Mouse (Mus musculus) forebrain, postnatal 0 days (tissue): Measurements from ENCODE around the gene Etl4. TPM values are rescaled to one million over a fixed set of nuclear protein-coding genes. Genes with fewer than 3 reads are reported as not detected.
A peak's percentile ranks its signal among the peaks of the same experiment; 100 is the strongest.

Experiments
- ATAC-seq: fragments of 200-750 bp; cut with Nextera tagmentation; 2 replicates; pipeline ENCODE4 v1.8.0; 2017; ENCODE audit warnings: mild to moderate bottlenecking, moderate library complexity
- DNase-seq: peaks from one replicate; pipeline ENCODE4 v3.0.0-alpha.2; 2015
- H3K27ac ChIP-seq: fragments of 300-500 bp; sonication (generic); 2 replicates; pipeline ENCODE4 v1.5.1; 2014; ENCODE audit warnings: low read depth, mild to moderate bottlenecking, antibody characterized with exemption, low read length, moderate library complexity, mixed read lengths
- H3K27me3 ChIP-seq: fragments of 300-500 bp; sonication (generic); 2 replicates; pipeline ENCODE4 v1.6.1; 2014; ENCODE audit warnings: mild to moderate bottlenecking, low read length, mixed read lengths; ENCODE audit not compliant: insufficient read depth
- H3K36me3 ChIP-seq: fragments of 300-500 bp; sonication (generic); 2 replicates; pipeline ENCODE4 v1.6.1; 2014; ENCODE audit warnings: mild to moderate bottlenecking, moderate library complexity; ENCODE audit not compliant: insufficient read depth
- H3K4me1 ChIP-seq: fragments of 300-500 bp; sonication (generic); 2 replicates; pipeline ENCODE4 v1.6.1; 2014; ENCODE audit warnings: antibody characterized with exemption; ENCODE audit not compliant: insufficient read depth
- H3K4me2 ChIP-seq: fragments of 300-500 bp; sonication (generic); 2 replicates; pipeline ENCODE4 v1.6.1; 2014; ENCODE audit warnings: low read depth, mild to moderate bottlenecking, moderate library complexity
- H3K4me3 ChIP-seq: fragments of 300-500 bp; sonication (generic); 2 replicates; pipeline ENCODE4 v1.5.1; 2014; ENCODE audit warnings: low read depth, low read length, mixed read lengths
- H3K9ac ChIP-seq: fragments of 300-500 bp; sonication (generic); 2 replicates; pipeline ENCODE4 v1.6.1; 2014; ENCODE audit warnings: mild to moderate bottlenecking
- H3K9me3 ChIP-seq: fragments of 300-500 bp; sonication (generic); 2 replicates; pipeline ENCODE4 v1.6.1; 2016; ENCODE audit warnings: low read length
- CTCF ChIP-seq: sonication (generic); IDR thresholded peaks from 2 replicates; pipeline ENCODE4 v1.5.1; 2016; ENCODE audit warnings: antibody characterized with exemption, control low read depth, low read depth
- WGBS: fragments of 180-500 bp; shearing (Covaris S2); extraction: QIAGEN DNeasy Blood & Tissue Kit; methylation state at CpG from one replicate; pipeline ENCODE4 v1.1.7; 2014; 5-methylcytosine and 5-hydroxymethylcytosine counted together
- polyA plus RNA-seq: library from polyadenylated mRNA; unstranded; fragments of >200 nt; fragmentation: Nextera tagmentation; extraction: Ambion mirVana; gene quantifications from 2 replicates; pipeline ENCODE4 v1.2.1, GENCODE M21; 2015
- total RNA-seq: library from RNA; depleted of rRNA; stranded (reverse); fragments of >200 nt; gene quantifications from 2 replicates; pipeline ENCODE4 v1.2.3, GENCODE M21; 2014; rRNA removed

The Etl4 gene
- total RNA-seq (13.6 and 15.4 TPM in 2 replicates), polyA plus RNA-seq (4.5 and 7.2 TPM in 2 replicates)

DNA sequence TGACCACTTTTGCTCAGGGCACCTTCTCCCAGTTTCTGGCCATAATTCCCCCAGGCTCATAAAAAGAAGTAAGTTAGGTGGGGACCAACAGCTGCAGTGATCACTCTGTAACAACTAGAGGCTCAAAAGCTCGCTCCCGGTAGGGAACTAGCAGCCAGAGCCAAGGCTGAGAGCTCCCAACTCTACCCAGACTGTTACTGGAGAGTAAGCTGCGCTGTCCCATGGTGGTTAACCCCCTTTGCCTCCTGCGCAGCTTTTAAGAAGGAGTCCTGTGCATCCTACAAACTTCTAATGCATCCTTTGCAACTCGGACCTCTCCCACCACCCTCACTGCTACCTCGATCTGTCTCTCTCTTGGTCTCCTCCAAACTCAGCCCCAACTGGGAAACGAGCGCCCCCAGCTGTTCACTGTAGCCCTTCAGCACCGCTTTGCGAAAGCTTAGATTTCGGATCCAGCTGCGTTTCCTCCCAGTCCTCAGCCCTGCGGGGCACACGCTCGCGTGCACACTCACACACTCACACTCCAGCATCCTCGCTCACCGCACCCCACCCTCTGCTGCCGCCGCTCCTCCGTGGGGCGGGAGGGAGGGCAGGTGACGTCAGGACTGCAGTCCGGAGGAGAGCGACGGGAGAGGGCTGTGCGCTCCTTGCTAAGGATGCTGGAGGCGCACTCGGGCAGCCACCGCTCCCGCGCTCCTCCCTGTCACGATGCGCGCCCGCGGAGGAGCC lies at the start of gene Etl4:
TSS of gene Etl4 (plus strand) at position 610 of the 729 bp plus-strand sequence.
- Histone ChIP-seq H3K4me3 (peak within 1 kb of the TSS; percentile 57), H3K9ac (peak within 1 kb of the TSS; percentile 49), H3K36me3 (no peaks in the 10 kb centered on the region), H3K27ac (no peak within 1 kb of the TSS), H3K4me1 (0 out of 2 replicates have a peak, but pooled peaks cover 5% of the 10 kb centered on the region), H3K9me3 (no peaks in the 10 kb centered on the region), H3K27me3 (peaks cover 4% of the 10 kb centered on the region; the same call in 1 of the 2 replicates), H3K4me2 (peak within 1 kb of the TSS; percentile 96)
- ATAC-seq (peak; percentile 94), DNase-seq (peak; percentile 84)
- peak; percentile 76 for TF ChIP-seq CTCF
- 4% methylated on average over 37 of the region's 37 CpGs for WGBS

DNA sequence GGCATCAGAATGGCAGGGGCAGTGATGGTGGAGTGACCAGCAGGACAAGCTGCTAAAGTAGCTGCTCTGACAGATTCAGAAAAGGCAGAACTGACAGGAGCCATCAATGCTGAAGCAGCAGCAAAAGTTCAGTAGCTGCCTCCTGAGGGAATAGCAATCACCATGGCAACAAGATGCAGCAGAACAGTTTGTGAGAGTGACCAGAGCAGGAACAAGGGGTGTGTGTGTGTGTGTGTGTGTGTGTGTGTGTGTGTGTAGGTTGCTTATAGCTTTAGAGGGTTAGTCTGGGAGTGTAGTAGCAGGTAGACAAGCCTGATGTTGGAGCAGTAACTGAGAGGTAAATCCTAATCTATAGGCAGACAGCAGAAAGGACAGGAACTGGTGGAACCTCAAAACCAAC lies 40.4 kb upstream of the Etl4 start:
- TF ChIP-seq CTCF, result no peak
- H3K27ac ChIP-seq, result no peak overlapping the region
- no peak overlapping the region for H3K9ac ChIP-seq
- H3K9me3 ChIP-seq, result no peaks in the 10 kb centered on the region
- no peaks in the 10 kb centered on the region for H3K36me3 ChIP-seq
- no peaks in the 10 kb centered on the region for H3K27me3 ChIP-seq
- no peak overlapping the region for H3K4me3 ChIP-seq
- DNase-seq (no peak), ATAC-seq (no peak)
- no peaks in the 10 kb centered on the region for H3K4me1 ChIP-seq
- no peak overlapping the region for H3K4me2 ChIP-seq

DNA sequence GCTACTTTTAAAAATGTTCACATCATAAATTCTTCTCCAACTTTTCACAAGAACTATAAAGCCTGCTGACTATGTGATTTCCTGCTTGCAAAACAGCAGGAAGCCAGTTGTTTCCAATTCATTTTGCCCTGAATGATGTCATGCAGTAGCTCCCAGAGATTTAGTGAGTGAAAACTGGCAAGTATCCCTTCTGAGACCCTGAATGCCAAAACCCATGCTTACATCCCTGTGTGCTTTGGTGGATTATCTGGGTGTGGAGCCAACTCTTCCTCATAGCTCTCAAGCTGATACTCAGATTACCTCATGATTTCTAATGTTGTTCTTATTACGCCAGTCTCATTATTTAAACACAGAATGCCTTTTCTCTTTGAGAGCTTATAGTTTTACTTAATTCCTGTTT lies 37.7 kb upstream of the Etl4 start:
- Histone ChIP-seq H3K9ac (no peak overlapping the region), H3K27me3 (no peaks in the 10 kb centered on the region), H3K36me3 (no peaks in the 10 kb centered on the region), H3K27ac (no peak overlapping the region), H3K9me3 (no peaks in the 10 kb centered on the region), H3K4me3 (no peak overlapping the region), H3K4me1 (no peaks in the 10 kb centered on the region), H3K4me2 (no peak overlapping the region)
- TF ChIP-seq CTCF, result no peak
- WGBS, result 66% methylated on average over 1 of the region's 1 CpGs
- DNase-seq (no peak), ATAC-seq (no peak)

DNA sequence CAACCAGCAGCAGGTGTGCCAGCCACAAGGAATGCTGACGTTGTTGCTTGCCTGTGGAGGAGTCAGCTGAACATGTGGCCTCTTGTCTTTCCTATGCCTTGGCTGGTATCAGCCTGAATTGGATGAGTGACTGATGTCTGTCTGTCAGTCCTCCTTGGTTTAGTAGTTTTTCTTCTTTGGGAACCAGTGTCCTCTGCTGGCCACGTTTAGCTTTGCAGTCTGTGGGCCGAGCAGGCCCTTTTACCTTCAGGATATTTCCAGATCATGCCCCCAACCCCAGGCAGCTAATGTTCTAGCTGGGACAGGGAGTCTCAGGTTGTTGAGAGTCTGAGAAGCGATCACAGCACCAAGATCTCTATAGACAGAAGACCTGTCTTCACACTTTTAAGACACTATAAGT lies 18.7 kb upstream of the Etl4 start:
- WGBS, result 42% methylated on average over 4 of the region's 4 CpGs
- DNase-seq, result no peak
- no peak overlapping the region for H3K4me2 ChIP-seq

DNA sequence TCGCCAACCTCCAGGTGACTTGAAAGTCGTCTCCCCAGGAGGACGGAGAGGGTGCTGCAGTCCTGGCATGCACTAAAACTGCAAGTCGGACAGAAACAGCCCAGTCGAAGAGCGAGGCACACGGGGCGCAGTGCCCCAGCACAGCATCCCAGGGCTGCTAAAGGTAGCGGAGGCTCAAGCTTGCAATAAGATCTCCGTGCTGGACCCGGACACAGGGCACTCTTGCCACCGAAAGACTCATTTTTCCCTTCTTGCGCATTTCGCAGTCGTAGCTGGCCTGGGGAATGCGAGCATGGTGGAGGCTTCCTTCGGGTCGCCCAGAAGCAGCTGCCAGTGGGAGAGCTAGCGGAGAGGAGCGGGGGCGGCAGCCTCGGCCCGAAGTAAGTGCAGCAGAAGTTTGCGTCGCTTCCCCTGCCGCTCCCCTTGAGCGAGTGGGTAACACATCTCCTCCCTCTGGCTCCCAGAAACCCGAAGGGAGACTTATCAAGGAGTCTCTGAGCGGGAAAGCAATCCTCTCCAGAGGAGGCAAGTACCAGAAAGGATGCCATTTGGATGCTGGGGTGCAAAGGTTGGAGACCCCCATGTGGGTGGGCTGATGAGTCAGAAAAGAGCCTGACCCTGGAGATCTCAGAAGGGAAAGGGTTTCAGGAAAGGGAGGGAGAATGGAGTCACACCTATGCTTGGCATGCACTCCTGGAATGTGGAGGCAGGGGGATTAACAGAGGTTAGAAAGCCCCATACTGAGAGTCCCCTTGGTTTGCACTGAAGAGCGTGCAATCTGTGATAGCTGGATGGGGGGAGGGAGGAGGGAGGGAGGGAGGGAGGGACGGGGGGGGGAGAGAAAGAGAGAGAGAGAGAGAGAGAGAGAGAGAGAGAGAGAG lies 560 bp downstream of the Etl4 start:
- ATAC-seq, result peak; percentile 53
- 4% methylated on average over 30 of the region's 31 CpGs for WGBS
- no peak for DNase-seq

More for the DNA sequence above, 18.7 kb upstream of the Etl4 start:
- Histone ChIP-seq H3K36me3 (no peaks in the 10 kb centered on the region), H3K4me1 (no peaks in the 10 kb centered on the region), H3K4me3 (no peak overlapping the region), H3K27ac (no peak overlapping the region), H3K27me3 (no peaks in the 10 kb centered on the region), H3K9me3 (no peaks in the 10 kb centered on the region), H3K9ac (no peak overlapping the region)
- no peak for ATAC-seq
- peak; percentile 14; the same call in 1 of the 2 replicates for TF ChIP-seq CTCF

DNA sequence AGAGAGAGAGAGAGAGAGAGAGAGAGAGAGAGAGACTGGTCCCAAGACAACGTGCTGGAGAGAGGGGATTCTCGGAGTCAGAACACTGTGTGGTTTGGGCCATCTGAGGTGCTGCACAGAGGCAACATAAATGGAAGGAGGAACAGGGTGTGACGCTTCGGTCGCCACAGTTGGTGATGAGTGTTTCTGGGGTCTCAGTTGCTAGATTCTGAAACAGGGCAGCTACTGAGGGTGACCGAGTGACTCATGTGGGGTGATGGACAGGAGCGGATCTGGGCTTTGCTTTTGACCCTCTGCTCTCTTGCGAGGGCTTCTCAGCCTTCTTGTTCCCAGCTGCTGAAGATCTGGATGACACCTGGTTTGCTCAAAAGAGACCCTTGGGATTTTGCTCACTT lies 1.2 kb downstream of the Etl4 start:
- no peak for ATAC-seq
- no peaks in the 10 kb centered on the region for H3K9me3 ChIP-seq
- H3K9ac ChIP-seq, result no peak overlapping the region
- TF ChIP-seq CTCF, result no peak
- DNase-seq, result no peak
- H3K27me3 ChIP-seq, result peaks cover 4% of the 10 kb centered on the region; the same call in 1 of the 2 replicates
- peak overlapping the region; percentile 96 for H3K4me2 ChIP-seq
- H3K4me3 ChIP-seq, result peak overlapping the region; percentile 57
- H3K27ac ChIP-seq, result no peak overlapping the region
- 0 out of 2 replicates have a peak, but pooled peaks cover 5% of the 10 kb centered on the region for H3K4me1 ChIP-seq
- 5% methylated on average over 8 of the region's 8 CpGs for WGBS
- no peaks in the 10 kb centered on the region for H3K36me3 ChIP-seq

More for the DNA sequence above, 560 bp downstream of the Etl4 start:
- H3K9ac ChIP-seq, result peak overlapping the region; percentile 49
- no peak; the same call in 1 of the 2 replicates for TF ChIP-seq CTCF
- peak overlapping the region; percentile 96 for H3K4me2 ChIP-seq
- no peak overlapping the region for H3K27ac ChIP-seq
- H3K36me3 ChIP-seq, result no peaks in the 10 kb centered on the region
- H3K27me3 ChIP-seq, result peaks cover 4% of the 10 kb centered on the region; the same call in 1 of the 2 replicates
- peak overlapping the region; percentile 57 for H3K4me3 ChIP-seq
- no peaks in the 10 kb centered on the region for H3K9me3 ChIP-seq
- H3K4me1 ChIP-seq, result 0 out of 2 replicates have a peak, but pooled peaks cover 5% of the 10 kb centered on the region
